Mouse (Mus musculus) cerebellum, adult 9-11 months (tissue): Measurements from ENCODE around the gene Carhsp1.

Source experiments
- DNase-seq: peaks from one replicate; pipeline ENCODE4 v3.0.0; 2022

The Carhsp1 gene

DNA sequence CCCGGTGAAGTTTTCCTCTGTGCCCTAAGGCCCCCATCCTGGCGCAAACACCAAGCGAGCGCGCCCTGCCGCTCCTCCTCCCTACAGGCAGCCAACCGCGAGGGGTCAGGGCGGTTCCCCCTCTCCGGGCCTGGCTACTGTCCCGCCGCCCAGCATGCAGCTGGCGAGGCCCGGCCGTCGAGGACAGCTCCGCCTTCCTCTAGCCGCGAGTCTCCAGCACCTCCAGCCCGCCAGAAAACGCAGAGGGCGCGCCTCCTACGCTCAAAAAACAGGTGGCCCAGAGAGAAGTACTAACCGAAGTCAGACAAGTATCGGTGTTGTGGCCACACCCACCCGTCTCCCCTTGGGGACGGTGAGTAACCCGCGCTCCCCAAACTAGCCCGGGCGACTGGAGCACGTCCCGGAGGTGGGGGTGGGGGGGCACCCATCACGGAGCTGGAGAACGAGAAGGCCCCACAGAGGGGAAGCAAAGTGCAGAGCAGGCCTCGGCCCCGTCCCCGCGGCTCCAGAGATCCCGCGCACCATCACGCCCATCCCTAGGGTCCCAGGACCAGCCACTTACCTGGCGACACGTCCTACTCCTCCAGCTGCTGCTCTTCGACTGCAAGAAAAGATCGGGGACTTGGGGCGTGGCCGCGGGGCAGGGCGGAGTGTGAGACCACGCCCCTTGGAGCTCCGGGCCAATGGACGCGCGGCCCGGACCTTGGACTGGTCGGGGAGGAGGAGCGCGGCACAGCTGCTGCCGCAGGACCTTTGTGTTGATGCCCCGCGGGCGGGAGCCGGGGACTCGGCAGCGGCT lies at the start of gene Carhsp1:
Carhsp1 (minus strand) TSS at position 605 of the 799 bp plus-strand sequence.
- DNase-seq: peak; percentile 70

DNA sequence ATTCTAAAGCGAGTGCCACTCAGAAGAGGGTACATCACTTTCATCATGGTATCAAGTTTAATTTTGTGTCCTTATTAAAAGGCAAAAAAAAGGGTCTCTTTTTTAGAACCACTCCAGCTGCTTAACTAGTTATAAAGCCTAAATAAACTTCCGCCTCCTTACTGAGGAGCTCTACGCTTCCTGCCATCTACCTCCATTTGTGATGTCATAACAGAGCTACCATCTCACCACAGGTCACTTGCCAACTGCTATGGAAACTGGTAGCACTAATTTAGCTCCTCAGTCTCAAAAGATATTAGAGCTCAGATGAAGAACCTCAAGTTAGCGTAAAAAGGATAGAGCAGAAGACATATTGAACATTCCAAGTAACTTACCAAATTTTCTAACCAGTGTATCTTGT lies 48.5 kb upstream of the Carhsp1 start:
- no peak for DNase-seq

DNA sequence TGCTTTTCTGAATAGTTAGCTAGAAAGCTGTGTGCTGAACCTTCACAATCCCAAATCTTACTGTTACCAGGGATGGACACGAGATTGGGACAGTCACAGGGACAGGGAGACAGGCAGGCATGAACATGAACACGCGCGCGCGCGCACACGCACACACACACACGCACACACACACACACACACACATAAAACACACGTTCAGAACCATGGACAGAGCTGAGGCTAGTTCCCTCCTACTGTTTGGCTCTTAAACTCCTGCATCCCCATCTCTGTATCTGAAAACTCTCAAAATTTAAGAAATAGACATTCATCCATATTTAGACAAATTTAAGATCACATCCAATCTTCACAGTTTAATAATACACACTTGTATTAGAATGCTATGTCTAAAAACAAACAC lies 45.8 kb upstream of the Carhsp1 start:
- DNase-seq: no peak

DNA sequence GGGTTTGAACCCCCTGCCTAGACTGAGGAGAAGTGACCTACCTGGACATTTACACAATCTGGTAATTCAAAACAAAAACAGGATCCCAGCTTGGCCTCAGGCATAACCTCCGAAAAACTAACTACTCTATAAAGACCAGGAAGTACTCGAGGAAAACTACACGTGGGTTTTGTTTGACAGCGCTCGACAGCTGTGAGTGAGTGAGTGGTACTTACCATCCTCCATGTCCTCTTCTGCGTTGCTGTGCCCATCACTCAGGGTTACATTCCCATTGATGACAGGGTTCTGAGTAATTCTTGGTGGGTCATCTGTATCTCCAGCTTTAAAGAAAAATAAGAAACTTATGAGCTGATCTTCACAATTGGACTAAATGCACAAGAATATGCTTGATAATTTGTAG lies 44.3 kb upstream of the Carhsp1 start:
- no peak for DNase-seq

GRCm38 (mm10) chr16:8715513-8716080 lies 43.6 kb upstream of the Carhsp1 start:
- no peak for DNase-seq

- DNase-seq: no peak
Observed at GRCm38 (mm10) chr16:8714851-8715250, 42.9 kb upstream of the Carhsp1 start.

GRCm38 (mm10) chr16:8711998-8712397 lies 40.0 kb upstream of the Carhsp1 start:
- no peak for DNase-seq

GRCm38 (mm10) chr16:8700586-8700985 lies 28.6 kb upstream of the Carhsp1 start:
- no peak for DNase-seq

- no peak for DNase-seq
Observed at GRCm38 (mm10) chr16:8699556-8699955, 27.6 kb upstream of the Carhsp1 start.

- DNase-seq: peak; percentile 70
Observed at GRCm38 (mm10) chr16:8691206-8691605, 19.3 kb upstream of the Carhsp1 start.

DNA sequence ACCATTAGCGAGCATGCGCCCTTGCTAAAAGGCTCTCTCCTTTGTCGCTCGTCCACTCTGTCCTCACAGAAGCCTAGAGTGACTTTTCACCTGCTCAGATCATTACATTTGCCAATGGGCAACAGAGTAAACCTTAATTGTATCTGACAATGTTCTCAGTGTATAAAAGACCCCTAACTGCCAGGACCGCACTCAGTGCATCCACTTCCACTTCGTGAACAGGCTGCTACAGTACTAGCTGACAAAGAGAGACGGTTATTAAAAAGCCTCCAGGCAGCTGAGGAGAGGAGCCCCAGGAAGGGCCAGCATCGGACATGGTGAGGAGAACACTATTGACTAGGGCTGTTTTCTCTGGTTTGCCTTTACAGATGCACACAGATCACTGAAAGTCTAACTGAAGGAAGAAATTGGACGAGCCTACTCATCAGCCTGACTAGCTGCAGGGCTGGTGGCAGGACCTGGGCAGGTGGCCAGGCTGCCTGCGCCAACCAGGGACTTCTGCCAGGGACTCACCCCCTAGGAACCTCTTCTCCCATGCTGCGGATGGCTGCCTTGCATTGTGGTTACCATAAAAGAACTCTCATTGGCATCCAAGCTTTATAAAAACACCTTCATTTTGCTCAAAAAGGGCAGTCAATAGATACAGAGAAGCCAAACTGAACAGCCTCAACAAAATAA lies 18.2 kb upstream of the Carhsp1 start:
- DNase-seq: peak; percentile 93

- no peak for DNase-seq
Observed at GRCm38 (mm10) chr16:8687559-8688112, 15.7 kb upstream of the Carhsp1 start.

- peak; percentile 42 for DNase-seq
Observed at GRCm38 (mm10) chr16:8686871-8687535, 15.0 kb upstream of the Carhsp1 start.

- DNase-seq: peak; percentile 77
Observed at GRCm38 (mm10) chr16:8686121-8686870, 14.3 kb upstream of the Carhsp1 start.

GRCm38 (mm10) chr16:8685087-8685486 lies 13.1 kb upstream of the Carhsp1 start:
- peak; percentile 83 for DNase-seq

DNA sequence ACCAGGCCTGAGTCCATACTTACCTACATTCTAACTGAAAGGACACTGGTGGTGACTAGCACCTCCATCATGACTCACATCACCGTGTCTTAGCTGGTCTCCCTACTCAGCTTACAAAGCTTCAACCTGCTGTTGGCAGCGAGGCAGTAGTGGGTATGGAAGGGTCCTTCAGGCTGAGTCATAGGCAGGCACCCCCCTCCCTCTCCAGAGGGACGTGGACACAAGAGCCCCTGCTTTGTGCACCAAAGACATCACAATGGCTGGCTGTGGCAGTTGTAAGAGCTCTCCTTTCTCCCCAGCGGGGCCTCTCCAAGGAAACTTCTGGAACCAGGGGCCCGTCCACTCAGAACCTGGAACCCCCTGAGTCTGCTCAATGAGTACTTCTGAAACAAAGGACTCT lies 8.5 kb upstream of the Carhsp1 start, which contains the start of gene Gm5767:
Gm5767 (plus strand) TSS at position 301 of the 400 bp plus-strand sequence.
- no peak for DNase-seq

- DNase-seq: no peak
Observed at GRCm38 (mm10) chr16:8679780-8680179, 7.8 kb upstream of the Carhsp1 start.

DNA sequence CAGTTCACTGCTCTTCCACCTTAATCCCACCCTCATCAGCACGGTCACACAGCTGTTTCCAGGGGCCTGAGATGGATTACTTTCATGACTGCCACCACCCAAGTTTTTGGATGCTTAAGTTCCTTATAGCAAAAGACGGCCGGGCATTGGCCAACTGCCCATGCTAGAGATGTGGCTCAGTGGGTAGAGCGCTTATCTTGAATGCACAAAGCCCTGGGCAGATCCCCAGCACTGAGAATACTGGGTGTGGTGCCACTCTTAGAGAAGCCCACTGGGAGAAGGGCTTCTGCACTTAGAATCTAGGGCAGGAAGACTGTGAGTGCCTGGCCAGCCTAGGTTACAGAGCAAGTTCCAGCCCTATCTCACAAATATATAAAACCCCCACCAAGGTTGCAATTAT lies 6.7 kb upstream of the Carhsp1 start:
- no peak for DNase-seq

GRCm38 (mm10) chr16:8678035-8678434 lies 6.1 kb upstream of the Carhsp1 start:
- DNase-seq: no peak

- DNase-seq: peak; percentile 29
Observed at GRCm38 (mm10) chr16:8676800-8677199, 4.8 kb upstream of the Carhsp1 start.

DNA sequence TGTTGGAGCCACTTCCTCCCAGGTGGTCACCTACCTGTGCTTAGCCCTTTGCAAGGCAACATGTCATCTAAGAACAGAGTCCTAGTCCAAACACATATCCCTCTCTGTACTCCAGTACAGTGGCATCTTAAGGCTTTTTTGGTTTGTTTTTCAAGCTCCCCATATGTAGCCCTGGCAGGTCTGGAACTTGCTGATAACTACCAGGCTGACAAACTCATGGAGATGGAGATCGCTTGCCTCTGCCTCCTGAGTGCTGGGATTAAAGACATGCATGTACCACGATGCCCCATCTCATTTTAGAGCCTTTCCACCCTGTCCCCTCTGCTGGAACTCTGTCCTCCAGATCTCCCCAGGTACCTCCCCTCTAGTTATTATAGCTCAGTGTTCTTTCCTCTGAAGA lies 4.3 kb upstream of the Carhsp1 start:
- DNase-seq: no peak

- no peak for DNase-seq
Observed at GRCm38 (mm10) chr16:8675559-8675958, 3.6 kb upstream of the Carhsp1 start.
